Mouse (Mus musculus) lung, adult 2 months (tissue): Measurements from ENCODE around the gene Ccna2. TPM values are rescaled to one million over a fixed set of nuclear protein-coding genes. Genes with fewer than 3 reads are reported as not detected.

Experiments
- DNase-seq: peaks from one replicate; pipeline ENCODE4 v3.0.0; 2022
- H3K4me1 ChIP-seq: fragments of 200-500 bp; 2 replicates; pipeline ENCODE4 v1.6.1; 2011; ENCODE audit warnings: low read length; ENCODE audit not compliant: control insufficient read depth, insufficient read depth
- H3K4me3 ChIP-seq: fragments of 200-500 bp; replicated peaks from 2 replicates; pipeline ENCODE3; 2011; ENCODE audit warnings: low read depth, mild to moderate bottlenecking, control low read depth, low read length; ENCODE audit errors: extremely low read depth
- CTCF ChIP-seq: fragments of 200-500 bp; IDR thresholded peaks from 2 replicates; pipeline ENCODE4 v1.5.1; 2011; ENCODE audit warnings: mild to moderate bottlenecking, low read length, control low read depth; ENCODE audit not compliant: insufficient read depth
- POLR2A ChIP-seq: fragments of 200-500 bp; IDR thresholded peaks from 2 replicates; pipeline ENCODE4 v1.6.1; 2011; ENCODE audit warnings: low read depth, mild to moderate bottlenecking, control low read depth, low read length, borderline replicate concordance; ENCODE audit errors: extremely low read depth
- WGBS: fragments of 180-500 bp; shearing (Covaris S2); methylation state at CpG from one replicate; pipeline ENCODE4 v1.1.7; 2018; 5-methylcytosine and 5-hydroxymethylcytosine counted together
- polyA plus RNA-seq: library from polyadenylated mRNA; depleted of rRNA; stranded (reverse); fragments of >200 nt; gene quantifications from 2 replicates; pipeline ENCODE4 v1.2.3, GENCODE M21; 2012; rRNA removed

The Ccna2 gene
- polyA plus RNA-seq, 1 experiment, result 4.3 TPM

DNA sequence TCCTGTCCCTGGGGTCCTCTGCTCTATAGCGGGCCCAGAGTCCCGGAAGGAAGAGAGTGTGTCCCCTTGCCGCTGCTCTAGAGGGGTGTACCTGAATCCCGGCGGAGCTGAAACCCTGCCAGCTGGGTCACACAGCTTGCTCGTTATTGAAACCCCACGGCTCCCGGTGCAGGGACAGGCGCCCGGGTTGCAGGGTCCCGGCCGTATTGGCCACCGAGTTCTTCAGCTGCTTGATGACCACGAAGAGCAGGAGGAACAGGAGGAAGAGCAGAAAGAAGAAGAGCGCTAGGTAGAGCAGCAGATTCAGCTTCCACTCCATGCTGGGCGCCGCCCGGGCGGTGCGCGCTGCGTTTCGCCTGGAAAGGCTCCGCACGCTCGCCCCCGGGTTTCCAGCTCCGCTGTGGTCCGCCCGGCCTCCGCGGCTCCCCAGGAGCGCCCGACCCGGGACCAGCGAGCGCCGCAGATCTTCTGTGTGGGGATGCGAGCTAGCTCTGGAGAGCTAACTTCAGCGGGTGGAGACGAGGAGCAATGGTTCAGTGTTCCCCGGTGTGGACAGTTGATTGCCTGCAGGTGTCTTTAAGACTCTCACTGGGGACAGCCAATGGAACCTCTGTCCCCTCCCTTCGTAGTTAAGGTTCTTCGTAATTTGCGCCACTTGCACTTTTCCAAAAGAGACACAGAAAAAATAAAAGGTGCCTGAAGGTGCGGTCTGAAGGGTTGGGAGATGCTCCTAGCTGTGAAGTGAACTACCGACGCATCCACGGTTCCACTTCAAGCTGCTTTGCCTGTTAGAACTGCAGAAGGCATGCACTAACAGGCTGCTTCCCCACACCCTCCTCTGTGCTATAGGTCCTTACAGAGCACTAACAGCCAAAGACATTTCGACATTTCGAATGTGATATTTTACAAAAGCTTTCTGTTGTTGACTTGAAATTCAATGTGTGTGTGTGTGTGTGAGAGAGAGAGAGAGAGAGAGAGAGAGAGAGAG is 50.6 kb downstream of the Ccna2 start, which contains the start of gene Gm11549:
TSS of gene Gm11549 (minus strand) at position 741 of the 988 bp plus-strand sequence.
- no peak for TF ChIP-seq CTCF
- no peak for TF ChIP-seq POLR2A
- peaks cover 2% of the 10 kb centered on the region for H3K4me1 ChIP-seq
- no peak for DNase-seq
- no peak within 1 kb of the TSS for H3K4me3 ChIP-seq
- WGBS, result 2% methylated on average over 51 of the region's 51 CpGs

DNA sequence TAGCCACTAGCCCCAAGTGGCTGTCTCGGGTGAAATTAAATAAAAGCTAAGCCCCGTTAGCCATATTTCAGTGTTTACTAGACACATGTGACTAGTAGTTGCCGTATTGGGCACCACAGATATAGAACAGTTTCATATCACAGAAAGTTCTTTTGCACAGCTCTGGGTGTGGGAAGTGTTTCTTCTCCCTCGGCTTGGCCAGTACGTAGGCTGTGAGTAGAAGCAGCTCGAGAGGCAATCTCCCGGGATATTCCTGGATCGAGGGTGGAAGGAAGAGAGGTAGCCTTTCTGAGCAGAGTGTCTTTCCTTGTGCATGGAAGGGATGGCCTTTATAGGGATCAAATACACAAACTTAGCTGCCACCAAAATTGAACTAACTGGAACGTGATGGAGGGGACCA is 55.8 kb downstream of the Ccna2 start:
- Histone ChIP-seq H3K4me3 (no peak overlapping the region), H3K4me1 (peaks cover 2% of the 10 kb centered on the region; the same call in 1 of the 2 replicates)
- no peak for TF ChIP-seq POLR2A
- whole genome bisulfite sequencing, result 80% methylated on average over 9 of the region's 9 CpGs
- no peak for DNase-seq

Other genes starting within 250 kb of the Ccna2 start
- gene Anxa5, start 96.3 kb downstream of the Ccna2 start, polyA plus RNA-seq, result 1,219 and 1,294 TPM in 2 replicates
- 2.6 and 4.1 TPM in 2 replicates for gene 1810062G17Rik, start 96.2 kb downstream of the Ccna2 start, polyA plus RNA-seq
- 0.04 TPM in 1 of 2 replicates, not detected in the other for gene Gm11549, start 50.3 kb downstream of the Ccna2 start, polyA plus RNA-seq
- 4.4 and 9.5 TPM in 2 replicates for gene Exosc9, start 19.5 kb downstream of the Ccna2 start, polyA plus RNA-seq
- gene Bbs7, start 41.3 kb upstream of the Ccna2 start, polyA plus RNA-seq, result 3.7 and 4.6 TPM in 2 replicates
- gene Trpc3, start 118.0 kb upstream of the Ccna2 start, polyA plus RNA-seq, result 2.6 and 3.6 TPM in 2 replicates